Mouse (Mus musculus): ENCODE results near the gene Prune2. TPM values are rescaled to one million over a fixed set of nuclear protein-coding genes. Genes with fewer than 3 reads are reported as not detected.

Prune2 gene
- total RNA-seq (2014; fragmentation: Nextera tagmentation): not detected in 2 replicates
- 0.17 and 0.55 TPM in 2 replicates for total RNA-seq (2017)
- polyA plus RNA-seq (2012): 0.01 TPM in 1 of 2 replicates, not detected in the other

DNA sequence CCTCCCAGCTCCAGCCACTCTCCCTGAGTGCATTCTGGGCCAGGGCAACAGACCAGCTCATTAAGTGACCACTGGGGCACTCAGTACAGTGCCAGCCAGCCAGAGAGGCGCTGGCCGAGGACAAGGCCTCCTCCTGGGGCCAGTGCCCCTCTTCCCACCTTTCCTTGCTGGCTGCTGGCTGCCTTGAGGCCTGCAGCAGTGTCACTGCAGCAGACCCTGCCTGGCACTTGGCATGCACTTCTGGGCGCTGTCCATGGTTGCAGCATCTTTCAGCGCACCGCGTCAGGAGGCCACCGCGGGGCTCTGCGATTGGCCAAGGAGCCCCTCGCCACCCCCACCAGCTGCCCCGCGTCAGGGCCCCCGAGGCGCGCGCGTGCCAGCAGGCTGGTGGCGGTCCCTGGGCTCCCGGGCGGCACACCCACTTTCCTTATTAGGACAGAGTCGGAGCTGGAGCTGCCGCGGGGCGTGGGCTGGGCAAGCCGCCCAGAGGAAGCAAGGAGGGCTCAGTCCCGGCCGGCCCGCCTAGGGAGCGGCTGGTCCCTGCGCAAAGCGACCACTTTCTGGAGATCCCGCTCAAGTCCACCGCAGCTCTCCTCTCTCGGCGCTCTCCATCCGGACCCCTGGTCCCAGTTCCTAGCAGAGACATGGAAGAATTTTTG, at the start of gene Prune2:
Prune2 (plus strand) TSS at position 506 of the 659 bp plus-strand sequence.
- no peak within 1 kb of the TSS for H3K4me3 ChIP-seq (ENCODE audit: low read depth, low read length)
- no peaks in the 10 kb centered on the region for H3K36me3 ChIP-seq (replicated peaks)
- peaks cover 32% of the 10 kb centered on the region for H3K27me3 ChIP-seq (ENCODE audit: insufficient read depth, low read length)
- ATAC-seq (ENCODE audit: extremely low read depth, insufficient number of reproducible peaks, low FRiP score, poor library complexity, severe bottlenecking): no peak
- no peak for DNase-seq (ENCODE audit: low spot score)
- no peaks in the 10 kb centered on the region for H3K4me1 ChIP-seq (ENCODE audit: insufficient read depth, low read depth, low read length)
- H3K9me3 ChIP-seq (replicated peaks): no peaks in the 10 kb centered on the region
- TF ChIP-seq GATA2 (IDR thresholded peaks at IDR 0.05; ENCODE audit: borderline replicate concordance, low read depth, low read length) (no peak), GATA1 (IDR thresholded peaks at IDR 0.05; ENCODE audit: borderline replicate concordance, low read length) (no peak), POLR2AphosphoS5 (IDR thresholded peaks at IDR 0.05; ENCODE audit: insufficient replicate concordance, low read depth, low read length) (no peak), CTCF (IDR thresholded peaks at IDR 0.05; ENCODE audit: low read depth, low read length) (no peak), TAL1 (conservative IDR thresholded peaks at IDR 0.05; ENCODE audit: low read depth, low read length) (no peak)

DNA sequence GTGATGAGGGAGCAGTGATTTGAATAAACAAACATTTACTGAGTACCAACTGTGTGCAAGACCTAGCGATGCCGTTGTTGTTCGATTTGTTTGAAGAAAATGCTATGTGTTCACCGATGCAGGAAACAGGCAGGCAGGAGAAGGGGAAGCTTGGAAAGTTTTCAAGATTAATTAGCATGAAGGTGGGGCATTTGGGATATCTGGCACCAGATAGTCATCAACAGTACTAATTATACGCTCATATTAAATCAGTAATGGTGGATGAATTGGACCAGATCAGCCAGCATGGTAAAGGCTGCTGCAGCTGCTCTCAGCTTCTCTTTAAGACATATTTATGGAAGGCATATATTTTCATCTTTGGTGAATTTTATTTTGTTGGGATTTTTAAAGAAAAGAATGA, 44.4 kb upstream of the Prune2 start:
- H3K4me1 ChIP-seq (ENCODE audit: insufficient read depth, low read depth, low read length): no peaks in the 10 kb centered on the region
- H3K27me3 ChIP-seq (ENCODE audit: insufficient read depth, low read length): no peaks in the 10 kb centered on the region
- H3K36me3 ChIP-seq (replicated peaks): no peaks in the 10 kb centered on the region
- no peak for ATAC-seq (ENCODE audit: extremely low read depth, insufficient number of reproducible peaks, low FRiP score, poor library complexity, severe bottlenecking)
- H3K4me3 ChIP-seq (ENCODE audit: low read depth, low read length): no peak overlapping the region
- TF ChIP-seq GATA1 (IDR thresholded peaks at IDR 0.05; ENCODE audit: borderline replicate concordance, low read length): no peak
- no peak for TF ChIP-seq CTCF (IDR thresholded peaks at IDR 0.05; ENCODE audit: low read depth, low read length)
- no peak for TF ChIP-seq GATA2 (IDR thresholded peaks at IDR 0.05; ENCODE audit: borderline replicate concordance, low read depth, low read length)
- no peak for TF ChIP-seq POLR2AphosphoS5 (IDR thresholded peaks at IDR 0.05; ENCODE audit: insufficient replicate concordance, low read depth, low read length)
- TF ChIP-seq TAL1 (conservative IDR thresholded peaks at IDR 0.05; ENCODE audit: low read depth, low read length): no peak
- H3K9me3 ChIP-seq (replicated peaks): no peaks in the 10 kb centered on the region
- DNase-seq (ENCODE audit: low spot score): no peak

DNA sequence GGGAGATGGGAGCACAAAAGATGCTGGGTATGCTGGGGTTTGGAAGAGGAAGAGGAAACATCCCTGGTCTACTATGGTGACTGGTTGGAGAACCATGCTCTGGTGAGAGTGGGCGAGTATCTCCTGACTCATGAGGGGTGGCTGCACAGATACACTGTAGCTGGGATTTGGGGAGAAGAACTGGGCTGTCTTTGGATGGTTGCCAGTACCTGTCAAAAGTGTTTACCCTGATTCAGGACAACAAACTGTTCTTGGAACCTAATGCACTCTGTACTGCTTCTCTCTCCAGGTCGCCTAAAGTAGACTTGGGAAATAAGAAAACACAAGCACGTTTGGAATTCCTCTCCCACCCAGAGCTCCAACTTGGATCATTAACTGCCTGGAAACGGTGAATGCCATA, 31.4 kb upstream of the Prune2 start:
- H3K27me3 ChIP-seq (ENCODE audit: insufficient read depth, low read length): no peaks in the 10 kb centered on the region
- ATAC-seq (ENCODE audit: extremely low read depth, insufficient number of reproducible peaks, low FRiP score, poor library complexity, severe bottlenecking) (no peak), DNase-seq (ENCODE audit: low spot score) (no peak)

DNA sequence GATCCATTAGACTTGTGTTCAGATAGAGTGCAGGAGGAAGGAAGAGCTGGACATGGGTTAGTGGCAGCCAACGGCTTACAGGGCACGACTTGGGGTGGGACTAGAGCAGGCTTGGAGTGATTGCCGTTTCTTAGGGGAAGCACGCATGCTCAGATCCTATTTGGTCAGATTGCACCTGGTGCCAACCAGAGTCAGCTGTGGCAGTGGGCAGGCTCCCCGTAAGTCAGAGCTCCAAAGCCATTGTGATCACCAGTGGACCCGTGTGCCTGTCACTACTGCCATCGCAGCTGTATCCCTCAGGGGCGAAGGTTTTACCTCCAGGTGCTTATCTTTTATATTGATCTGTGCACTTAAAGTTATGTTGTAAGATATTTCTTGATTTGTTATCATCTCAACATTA, 21.3 kb upstream of the Prune2 start:
- TF ChIP-seq TAL1 (conservative IDR thresholded peaks at IDR 0.05; ENCODE audit: low read depth, low read length): no peak
- TF ChIP-seq POLR2AphosphoS5 (IDR thresholded peaks at IDR 0.05; ENCODE audit: insufficient replicate concordance, low read depth, low read length): no peak
- TF ChIP-seq CTCF (IDR thresholded peaks at IDR 0.05; ENCODE audit: low read depth, low read length): no peak
- TF ChIP-seq GATA1 (IDR thresholded peaks at IDR 0.05; ENCODE audit: borderline replicate concordance, low read length): no peak
- no peak for TF ChIP-seq GATA2 (IDR thresholded peaks at IDR 0.05; ENCODE audit: borderline replicate concordance, low read depth, low read length)
- H3K4me1 ChIP-seq (ENCODE audit: insufficient read depth, low read depth, low read length): no peaks in the 10 kb centered on the region
- DNase-seq (ENCODE audit: low spot score) (no peak), ATAC-seq (ENCODE audit: extremely low read depth, insufficient number of reproducible peaks, low FRiP score, poor library complexity, severe bottlenecking) (no peak)
- no peaks in the 10 kb centered on the region for H3K36me3 ChIP-seq (replicated peaks)
- no peak overlapping the region for H3K4me3 ChIP-seq (ENCODE audit: low read depth, low read length)
- H3K9me3 ChIP-seq (replicated peaks): no peaks in the 10 kb centered on the region
- H3K27me3 ChIP-seq (ENCODE audit: insufficient read depth, low read length): 0 out of 2 replicates have a peak, but pooled peaks cover 8% of the 10 kb centered on the region

More for the DNA sequence above, 31.4 kb upstream of the Prune2 start:
- H3K4me1 ChIP-seq (ENCODE audit: insufficient read depth, low read depth, low read length): no peaks in the 10 kb centered on the region
- TF ChIP-seq TAL1 (conservative IDR thresholded peaks at IDR 0.05; ENCODE audit: low read depth, low read length) (no peak), GATA1 (IDR thresholded peaks at IDR 0.05; ENCODE audit: borderline replicate concordance, low read length) (no peak), GATA2 (IDR thresholded peaks at IDR 0.05; ENCODE audit: borderline replicate concordance, low read depth, low read length) (no peak), CTCF (IDR thresholded peaks at IDR 0.05; ENCODE audit: low read depth, low read length) (no peak), POLR2AphosphoS5 (IDR thresholded peaks at IDR 0.05; ENCODE audit: insufficient replicate concordance, low read depth, low read length) (no peak)
- no peak overlapping the region for H3K4me3 ChIP-seq (ENCODE audit: low read depth, low read length)
- no peaks in the 10 kb centered on the region for H3K9me3 ChIP-seq (replicated peaks)
- H3K36me3 ChIP-seq (replicated peaks): no peaks in the 10 kb centered on the region

DNA sequence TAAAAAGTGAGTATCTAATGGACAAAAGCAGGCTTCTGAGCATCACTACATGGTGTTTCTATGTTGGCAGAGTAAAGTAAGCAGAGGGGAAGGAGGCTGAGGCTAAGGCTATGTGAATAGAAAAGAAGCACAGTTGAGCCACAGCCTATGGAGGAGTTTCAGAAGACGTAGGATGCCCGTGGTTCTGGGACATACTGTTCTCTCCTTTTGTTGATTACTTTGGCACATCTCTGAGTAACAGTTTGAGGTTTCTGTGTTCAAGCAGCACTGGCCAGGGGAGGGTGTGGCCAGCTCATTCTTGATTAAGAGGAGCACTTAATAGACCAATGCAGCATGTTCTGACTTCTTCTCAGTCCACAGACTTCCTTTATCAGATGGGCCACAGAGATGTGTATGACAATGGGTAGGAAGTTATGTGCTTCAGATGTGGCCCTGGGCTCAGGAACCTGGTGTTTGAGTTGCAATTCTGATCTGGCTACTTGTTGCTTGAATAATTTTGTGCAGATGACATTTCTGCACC, 7.1 kb upstream of the Prune2 start:
- peaks cover 14% of the 10 kb centered on the region for H3K27me3 ChIP-seq (ENCODE audit: insufficient read depth, low read length)
- TF ChIP-seq CTCF (IDR thresholded peaks at IDR 0.05; ENCODE audit: low read depth, low read length) (no peak), TAL1 (conservative IDR thresholded peaks at IDR 0.05; ENCODE audit: low read depth, low read length) (no peak), POLR2AphosphoS5 (IDR thresholded peaks at IDR 0.05; ENCODE audit: insufficient replicate concordance, low read depth, low read length) (no peak), GATA1 (IDR thresholded peaks at IDR 0.05; ENCODE audit: borderline replicate concordance, low read length) (no peak), GATA2 (IDR thresholded peaks at IDR 0.05; ENCODE audit: borderline replicate concordance, low read depth, low read length) (no peak)
- DNase-seq (ENCODE audit: low spot score) (no peak), ATAC-seq (ENCODE audit: extremely low read depth, insufficient number of reproducible peaks, low FRiP score, poor library complexity, severe bottlenecking) (no peak)
- H3K4me3 ChIP-seq (ENCODE audit: low read depth, low read length): no peak overlapping the region
- no peaks in the 10 kb centered on the region for H3K36me3 ChIP-seq (replicated peaks)
- no peaks in the 10 kb centered on the region for H3K4me1 ChIP-seq (ENCODE audit: insufficient read depth, low read depth, low read length)
- no peaks in the 10 kb centered on the region for H3K9me3 ChIP-seq (replicated peaks)

DNA sequence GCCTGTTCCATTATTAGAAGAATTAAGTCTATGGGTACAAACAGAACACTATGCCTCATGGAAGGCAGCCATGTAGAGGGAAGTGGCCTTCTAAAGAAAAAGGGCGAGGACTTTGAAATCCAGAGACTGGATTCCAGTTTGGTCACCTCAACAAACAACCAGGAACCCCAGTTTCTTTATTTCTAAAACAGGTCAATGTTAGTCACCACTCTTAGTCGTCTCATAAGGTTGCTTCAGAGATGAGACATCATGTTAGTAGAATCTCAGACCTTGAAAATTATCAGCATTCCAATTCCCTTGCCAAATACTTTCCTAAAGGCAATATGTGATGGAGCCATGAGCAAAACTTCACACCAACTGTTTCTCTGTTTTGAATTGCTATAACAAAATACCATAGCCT, 6.6 kb upstream of the Prune2 start:
- Histone ChIP-seq H3K4me1 (ENCODE audit: insufficient read depth, low read depth, low read length) (no peaks in the 10 kb centered on the region), H3K27me3 (ENCODE audit: insufficient read depth, low read length) (peaks cover 14% of the 10 kb centered on the region), H3K9me3 (replicated peaks) (no peaks in the 10 kb centered on the region), H3K36me3 (replicated peaks) (no peaks in the 10 kb centered on the region), H3K4me3 (ENCODE audit: low read depth, low read length) (no peak overlapping the region)
- TF ChIP-seq POLR2AphosphoS5 (IDR thresholded peaks at IDR 0.05; ENCODE audit: insufficient replicate concordance, low read depth, low read length) (no peak), GATA1 (IDR thresholded peaks at IDR 0.05; ENCODE audit: borderline replicate concordance, low read length) (no peak), TAL1 (conservative IDR thresholded peaks at IDR 0.05; ENCODE audit: low read depth, low read length) (no peak), CTCF (IDR thresholded peaks at IDR 0.05; ENCODE audit: low read depth, low read length) (no peak), GATA2 (IDR thresholded peaks at IDR 0.05; ENCODE audit: borderline replicate concordance, low read depth, low read length) (no peak)
- no peak for ATAC-seq (ENCODE audit: extremely low read depth, insufficient number of reproducible peaks, low FRiP score, poor library complexity, severe bottlenecking)
- no peak for DNase-seq (ENCODE audit: low spot score)
